Mouse (Mus musculus) midbrain, embryonic 13.5 days (tissue): ENCODE measurements around the gene Farsb. TPM values are rescaled to one million over a fixed set of nuclear protein-coding genes. Genes with fewer than 3 reads are reported as not detected.

Experiments used
- ATAC-seq: fragments of 200-750 bp; cut with Nextera tagmentation; 2 replicates; pipeline ENCODE4 v1.8.0; 2017; ENCODE audit warnings: mild to moderate bottlenecking, moderate TSS enrichment, moderate library complexity
- H3K27ac ChIP-seq: fragments of 300-500 bp; sonication (generic); 2 replicates; pipeline ENCODE4 v1.5.1; 2015; ENCODE audit warnings: inconsistent platforms, mild to moderate bottlenecking, moderate library complexity
- H3K27me3 ChIP-seq: fragments of 300-500 bp; sonication (generic); 2 replicates; pipeline ENCODE4 v1.6.1; 2015; ENCODE audit warnings: mild to moderate bottlenecking, inconsistent platforms
- H3K36me3 ChIP-seq: fragments of 300-500 bp; sonication (generic); 2 replicates; pipeline ENCODE4 v1.6.1; 2015; ENCODE audit warnings: mild to moderate bottlenecking, inconsistent platforms
- H3K4me1 ChIP-seq: fragments of 300-500 bp; sonication (generic); replicated peaks from 2 replicates; pipeline ENCODE4 v1.6.1; 2015; ENCODE audit warnings: inconsistent platforms
- H3K4me2 ChIP-seq: fragments of 300-500 bp; sonication (generic); replicated peaks from 2 replicates; pipeline ENCODE4 v1.6.1; 2015; ENCODE audit warnings: moderate library complexity, mild to moderate bottlenecking, inconsistent platforms
- H3K4me3 ChIP-seq: fragments of 300-500 bp; sonication (generic); replicated peaks from 2 replicates; pipeline ENCODE4 v1.5.1; 2015; ENCODE audit warnings: mild to moderate bottlenecking, inconsistent platforms
- H3K9ac ChIP-seq: fragments of 300-500 bp; sonication (generic); replicated peaks from 2 replicates; pipeline ENCODE4 v1.6.1; 2015; ENCODE audit warnings: mild to moderate bottlenecking, inconsistent platforms
- H3K9me3 ChIP-seq: fragments of 300-500 bp; sonication (generic); 2 replicates; pipeline ENCODE4 v1.6.1; 2016; ENCODE audit warnings: mild to moderate bottlenecking, inconsistent platforms
- WGBS: fragments of 180-500 bp; shearing (Covaris S2); methylation state at CpG from one replicate; pipeline ENCODE4 v1.1.7; 2015; 5-methylcytosine and 5-hydroxymethylcytosine counted together
- polyA plus RNA-seq: library from polyadenylated mRNA; unstranded; fragments of >200 nt; fragmentation: Nextera tagmentation; extraction: Ambion mirVana; gene quantifications from 2 replicates; pipeline ENCODE4 v1.2.1, GENCODE M21; 2015

Gene Farsb
- polyA plus RNA-seq, 1 experiment from 2014 or later: 140 TPM

DNA sequence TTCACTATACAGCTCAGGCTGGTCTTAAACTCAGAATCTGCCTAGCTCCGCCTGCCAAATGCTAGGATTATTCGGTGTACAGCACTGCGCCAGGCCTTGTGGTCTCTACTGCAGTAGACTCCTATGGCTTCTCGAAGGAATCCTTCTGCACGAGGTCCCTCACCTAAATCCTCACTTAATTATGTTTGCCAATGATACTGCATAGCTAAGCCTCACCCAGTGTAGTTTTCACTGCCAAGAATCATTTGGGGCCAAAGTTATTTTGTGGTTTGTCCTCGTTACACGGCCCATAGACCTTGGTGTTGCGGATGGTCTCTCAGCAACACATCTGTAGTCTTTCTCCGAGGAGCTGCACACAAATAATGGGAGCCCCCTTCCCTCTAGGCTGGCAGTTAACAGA is 116.4 kb downstream of the Farsb start:
- H3K4me3 ChIP-seq: no peak overlapping the region
- peaks cover 9% of the 10 kb centered on the region; the same call in 1 of the 2 replicates for H3K9me3 ChIP-seq
- no peaks in the 10 kb centered on the region for H3K4me1 ChIP-seq
- WGBS: 92% methylated on average over 9 of the region's 9 CpGs
- H3K9ac ChIP-seq: no peak overlapping the region
- no peak for ATAC-seq
- H3K27ac ChIP-seq: no peak overlapping the region
- no peaks in the 10 kb centered on the region; the same call in 1 of the 2 replicates for H3K36me3 ChIP-seq
- H3K27me3 ChIP-seq: no peaks in the 10 kb centered on the region
- H3K4me2 ChIP-seq: no peak overlapping the region

DNA sequence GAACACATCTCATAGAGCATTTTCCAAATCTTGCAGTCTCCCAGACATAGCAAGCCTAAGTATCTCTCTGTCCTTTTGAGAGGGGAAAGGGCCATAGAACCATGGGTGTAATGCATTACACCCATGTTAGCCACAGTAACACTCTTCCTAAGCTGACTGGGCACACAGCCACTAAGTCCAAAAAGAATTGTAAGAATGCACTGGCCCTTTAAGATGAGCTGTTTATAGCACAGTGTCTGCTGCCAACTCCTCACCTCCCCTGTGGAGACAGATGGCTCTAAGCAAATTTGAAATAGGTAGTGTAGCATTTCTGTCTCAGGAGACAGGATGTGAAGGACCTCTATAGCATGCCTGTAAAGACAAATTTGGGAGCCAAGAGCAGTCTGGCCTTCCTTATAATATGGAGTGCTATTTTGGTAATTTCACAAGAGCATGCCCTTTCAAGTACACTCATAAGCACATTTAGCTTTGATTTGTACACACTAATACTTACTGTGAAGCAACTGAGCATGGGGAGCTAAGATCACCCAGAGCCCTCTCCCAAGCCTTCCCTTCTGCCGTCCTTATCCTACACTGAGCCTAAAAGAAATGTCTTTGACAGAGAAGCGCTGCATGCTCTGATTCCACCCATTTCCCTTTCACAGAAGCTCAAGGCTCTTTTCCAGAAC is 117.0 kb downstream of the Farsb start:
- H3K4me2 ChIP-seq: no peak overlapping the region
- no peaks in the 10 kb centered on the region for H3K4me1 ChIP-seq
- H3K4me3 ChIP-seq: no peak overlapping the region
- no peak for ATAC-seq
- no peaks in the 10 kb centered on the region for H3K27me3 ChIP-seq
- no peak overlapping the region for H3K9ac ChIP-seq
- WGBS: 88% methylated on average over 2 of the region's 2 CpGs
- no peaks in the 10 kb centered on the region; the same call in 1 of the 2 replicates for H3K36me3 ChIP-seq
- H3K9me3 ChIP-seq: peaks cover 9% of the 10 kb centered on the region; the same call in 1 of the 2 replicates
- no peak overlapping the region for H3K27ac ChIP-seq

DNA sequence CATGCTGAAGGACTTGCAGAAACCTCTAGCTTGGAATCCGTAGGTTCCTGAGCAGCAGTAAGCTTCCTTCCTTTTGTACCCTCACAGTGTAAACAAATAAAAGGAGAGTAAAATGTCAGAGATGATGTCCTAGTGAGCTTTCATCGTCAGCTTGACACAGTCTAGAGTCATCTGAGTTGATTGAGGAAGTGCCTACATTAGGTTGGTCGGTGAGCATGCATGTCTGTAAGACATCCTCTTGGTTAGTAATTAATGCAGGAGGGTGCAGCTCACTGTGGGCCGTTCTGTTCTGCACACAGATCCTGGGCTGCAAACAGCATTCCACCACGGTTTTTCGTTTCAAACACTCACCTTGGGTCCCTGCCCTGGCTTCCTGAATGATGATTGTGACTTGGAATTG is 118.6 kb downstream of the Farsb start:
- no peak for ATAC-seq
- peaks cover 9% of the 10 kb centered on the region; the same call in 1 of the 2 replicates for H3K9me3 ChIP-seq
- H3K36me3 ChIP-seq: no peaks in the 10 kb centered on the region; the same call in 1 of the 2 replicates
- H3K9ac ChIP-seq: no peak overlapping the region
- H3K27ac ChIP-seq: no peak overlapping the region
- H3K4me2 ChIP-seq: no peak overlapping the region
- H3K27me3 ChIP-seq: no peaks in the 10 kb centered on the region
- no peak overlapping the region for H3K4me3 ChIP-seq
- 72% methylated on average over 6 of the region's 6 CpGs for WGBS
- H3K4me1 ChIP-seq: no peaks in the 10 kb centered on the region

Other genes with a start within 250 kb of the Farsb start
- 1.1 and 1.6 TPM in 2 replicates for gene Sgpp2, start 178.6 kb downstream of the Farsb start, polyA plus RNA-seq
- gene Mogat1, start 22.1 kb upstream of the Farsb start, polyA plus RNA-seq: 0.19 and 0.79 TPM in 2 replicates
- 0.66 and 0.75 TPM in 2 replicates for gene BC035947, start 23.3 kb upstream of the Farsb start, polyA plus RNA-seq
- gene Acsl3, start 168.9 kb upstream of the Farsb start, polyA plus RNA-seq: 75.0 and 77.8 TPM in 2 replicates
- gene Utp14b, start 169.1 kb upstream of the Farsb start, polyA plus RNA-seq: 3.0 and 3.1 TPM in 2 replicates